In the genomic region with DNA sequence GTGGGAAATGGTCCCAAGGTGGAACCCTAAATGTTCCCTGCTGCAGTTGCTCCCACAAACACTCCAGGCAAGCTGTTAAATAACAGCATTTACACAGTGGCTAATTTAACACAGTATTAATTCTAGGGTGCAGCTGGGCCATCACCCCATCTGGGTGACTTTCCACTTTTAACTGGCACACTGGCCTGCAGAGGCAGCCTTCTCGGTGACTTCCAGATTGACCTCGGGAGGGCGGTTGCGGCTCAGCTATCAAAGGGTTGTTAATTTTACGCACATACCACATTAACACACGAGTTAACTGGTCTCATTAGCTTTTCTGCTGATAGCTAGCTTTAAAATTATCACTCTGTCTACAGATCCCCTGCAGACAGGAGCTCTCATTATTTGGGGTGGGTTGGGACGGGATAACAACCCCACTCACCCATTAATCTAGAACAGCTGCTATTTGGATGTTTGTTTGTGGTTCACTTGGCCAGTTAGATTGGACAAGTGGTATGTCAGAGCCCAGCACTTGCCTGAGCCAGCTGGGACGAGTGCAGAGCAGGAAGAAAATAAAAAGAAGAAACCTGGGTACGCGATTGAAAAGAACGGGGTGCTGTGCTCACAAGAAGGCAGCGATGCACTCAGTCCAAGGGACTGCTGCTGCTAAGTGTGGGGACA, we compare ENCODE assay signal across 21 mouse cellular contexts. TPM values are rescaled to one million over a fixed set of nuclear protein-coding genes. Genes with fewer than 3 reads are reported as not detected.
DNase-seq lines count a peak whose midpoint lies in the region; ATAC-seq and TF ChIP-seq lines count a peak whose summit lies in the region.
"Had no signal": no experiment of that assay in that cellular context is flagged by ENCODE, and none has a peak within 500 bp of the region (broad histone marks: within the 10 kb centered on the region; RNA-seq: fewer than 3 reads in every experiment).

No protein-coding gene starts in this region.

- no peaks in the 10 kb centered on the region for H3K27me3 ChIP-seq in lung, embryonic 15.5 days
- no peaks in the 10 kb centered on the region for H3K27me3 ChIP-seq in neural tube, embryonic 15.5 days (replicated peaks)
- H3K27me3 ChIP-seq: embryonic facial prominence, embryonic 12.5 days; forebrain, embryonic 13.5 days; hindbrain, embryonic 15.5 days had no signal

- H3K27ac ChIP-seq in lung, embryonic 15.5 days: 0 out of 2 replicates have a peak overlapping the region, but pooled peaks have one; percentile 78
- peak overlapping the region; percentile 23; the same call in 1 of the 2 replicates for H3K27ac ChIP-seq in neural tube, embryonic 15.5 days (replicated peaks)
- H3K27ac ChIP-seq: embryonic facial prominence, embryonic 12.5 days; forebrain, embryonic 13.5 days; hindbrain, embryonic 15.5 days; macrophage had no signal

- H3K4me3 ChIP-seq in lung, embryonic 15.5 days: no peak overlapping the region
- H3K4me3 ChIP-seq in lung, adult 2 months (replicated peaks; ENCODE audit: extremely low read depth, low read depth, low read length): no peak overlapping the region
- H3K4me3 ChIP-seq in neural tube, embryonic 15.5 days (replicated peaks): no peak overlapping the region
- H3K4me3 ChIP-seq: embryonic facial prominence, embryonic 12.5 days; erythroblast, embryonic 14.5 days; forebrain, embryonic 13.5 days; hindbrain, embryonic 15.5 days had no signal

- TF ChIP-seq POLR2A in lung, adult 2 months (IDR thresholded peaks at IDR 0.05; ENCODE audit: borderline replicate concordance, extremely low read depth, low read depth, low read length): no peak

- peak; percentile 23 for DNase-seq in kidney, adult 11 months
- DNase-seq in kidney, adult 9 months: no peak
- DNase-seq in lung, adult 2 months: no peak
- DNase-seq in forelimb bud, embryonic 11.5 days (ENCODE audit: low read depth, low spot score): peak; percentile 59
- no peak for DNase-seq in urinary bladder, adult 2 months (ENCODE audit: low spot score)
- DNase-seq: cerebellum, postnatal 10 days; gastrocnemius, postnatal 36 days; lung, adult 18-20 months; right cerebral cortex, postnatal 4 days; thymus, postnatal 25 days had no signal

- no peak overlapping the region for H3K4me2 ChIP-seq in lung, embryonic 15.5 days
- H3K4me2 ChIP-seq in neural tube, embryonic 15.5 days: no peak overlapping the region
- H3K4me2 ChIP-seq: embryonic facial prominence, embryonic 12.5 days; forebrain, embryonic 13.5 days; hindbrain, embryonic 15.5 days; liver, embryonic 11.5 days; midbrain, embryonic 11.5 days had no signal

- no peak for ATAC-seq in lung, embryonic 15.5 days (ENCODE audit: borderline replicate concordance, extremely low read depth, low FRiP score, low TSS enrichment)
- ATAC-seq in neural tube, embryonic 15.5 days (ENCODE audit: low FRiP score): peak; percentile 66; the same call in 1 of the 2 replicates
- no peak for ATAC-seq in monocyte, adult 5-6 weeks (replicated peaks; ENCODE audit: insufficient number of reproducible peaks, low FRiP score, low TSS enrichment, poor library complexity, severe bottlenecking)
- ATAC-seq: forebrain, embryonic 13.5 days; intestine, embryonic 16.5 days had no signal

- 61% methylated on average over 12 of the region's 12 CpGs for WGBS in lung, embryonic 15.5 days
- WGBS in lung, adult 2 months: 60% methylated on average over 12 of the region's 12 CpGs
- 25% methylated on average over 12 of the region's 12 CpGs for WGBS in neural tube, embryonic 15.5 days

- H3K9me3 ChIP-seq in lung, embryonic 15.5 days: no peaks in the 10 kb centered on the region
- no peaks in the 10 kb centered on the region for H3K9me3 ChIP-seq in neural tube, embryonic 15.5 days (replicated peaks)
- H3K9me3 ChIP-seq: embryonic facial prominence, embryonic 12.5 days; forebrain, embryonic 13.5 days; hindbrain, embryonic 15.5 days had no signal

- peaks cover 26% of the 10 kb centered on the region for H3K4me1 ChIP-seq in lung, embryonic 15.5 days
- H3K4me1 ChIP-seq in lung, adult 2 months (ENCODE audit: control insufficient read depth, insufficient read depth, low read length): no peaks in the 10 kb centered on the region
- H3K4me1 ChIP-seq in neural tube, embryonic 15.5 days: peaks cover 13% of the 10 kb centered on the region
- H3K4me1 ChIP-seq: embryonic facial prominence, embryonic 12.5 days had no signal

- no peaks in the 10 kb centered on the region for H3K36me3 ChIP-seq in lung, embryonic 15.5 days
- no peaks in the 10 kb centered on the region for H3K36me3 ChIP-seq in neural tube, embryonic 15.5 days
- H3K36me3 ChIP-seq: embryonic facial prominence, embryonic 12.5 days; hindbrain, embryonic 15.5 days had no signal

- H3K9ac ChIP-seq in lung, embryonic 15.5 days: no peak overlapping the region
- H3K9ac ChIP-seq in neural tube, embryonic 15.5 days (replicated peaks): no peak overlapping the region
- H3K9ac ChIP-seq: embryonic facial prominence, embryonic 12.5 days; forebrain, embryonic 13.5 days; hindbrain, embryonic 15.5 days had no signal

- TF ChIP-seq CTCF in lung, adult 2 months (IDR thresholded peaks at IDR 0.05; ENCODE audit: insufficient read depth, low read length): no peak

RNA-seq across cellular contexts. Expression of gene Sc5d, which starts 44.9 kb away (rescaled TPM):
- polyA plus RNA-seq in lung, embryonic 15.5 days (2015; fragmentation: Nextera tagmentation; extraction: Ambion mirVana): 33.5 and 33.7 TPM in 2 replicates
- polyA plus RNA-seq in lung, adult 2 months (2012; rRNA removed): 32.9 and 73.6 TPM in 2 replicates
- 72.3 and 79.0 TPM in 2 replicates for polyA plus RNA-seq in neural tube, embryonic 15.5 days (2015; fragmentation: Nextera tagmentation; extraction: Ambion mirVana)
- polyA plus RNA-seq in urinary bladder, adult 2 months (2012; rRNA removed): 47.8 and 59.5 TPM in 2 replicates
- total RNA-seq in monocyte, adult 5-6 weeks (2017): 29.2 to 43.2 TPM (median 37.3 TPM) in 3 replicates

Comparison
In these comparisons a context has a peak if more than half of its experiments do, and no peak if none do; other contexts are left out.
1. DNase-seq: peak in kidney, adult 11 months (single experiment) and forelimb bud, embryonic 11.5 days (single experiment); none in kidney, adult 9 months (single experiment), lung, adult 2 months (single experiment) and urinary bladder, adult 2 months (single experiment).